Mouse (Mus musculus): ENCODE measurements around the gene Sdk2.

GRCm38 (mm10) chr11:113896006-113896405 is 170.8 kb downstream of the Sdk2 start:
- TF ChIP-seq CTCF (IDR thresholded peaks at IDR 0.05; ENCODE audit: extremely low read depth, insufficient read depth, insufficient read length, insufficient replicate concordance) (no peak), POLR2A (IDR thresholded peaks at IDR 0.05; ENCODE audit: low read depth, low read length) (no peak)
